Mouse (Mus musculus) thymus, adult 18-20 months (tissue): ENCODE measurements around the gene Mast4.
"Not testable (repeated sequence)": the region's sequence is repeated elsewhere in the genome, so short reads cannot be mapped to it uniquely, and the experiment has no call there.

Experiments
- DNase-seq, 2 experiments: peaks; one replicate each; pipeline ENCODE4 v3.0.0; 2022; ENCODE audit warnings: mixed read lengths in 2 of 2

Gene Mast4

GRCm38 (mm10) chr13:102733063-102733462 is 601.2 kb downstream of the Mast4 start:
- no peak for DNase-seq

GRCm38 (mm10) chr13:102728951-102729350 is 605.3 kb downstream of the Mast4 start:
- DNase-seq, result not testable (repeated sequence)

- DNase-seq, result no peak
Measured at GRCm38 (mm10) chr13:102728035-102728434, 606.3 kb downstream of the Mast4 start.

GRCm38 (mm10) chr13:102726876-102727275 is 607.4 kb downstream of the Mast4 start:
- DNase-seq, result no peak

- DNase-seq, result no peak
Measured at GRCm38 (mm10) chr13:102725906-102726305, 608.4 kb downstream of the Mast4 start.

GRCm38 (mm10) chr13:102725416-102725815 is 608.9 kb downstream of the Mast4 start:
- no peak for DNase-seq

GRCm38 (mm10) chr13:102716973-102717372 is 617.3 kb downstream of the Mast4 start:
- DNase-seq, result no peak

- DNase-seq, result no peak
Measured at GRCm38 (mm10) chr13:102700744-102701143, 633.6 kb downstream of the Mast4 start.

- no peak for DNase-seq
Measured at GRCm38 (mm10) chr13:102700176-102700575, 634.1 kb downstream of the Mast4 start.

- DNase-seq, result no peak
Measured at GRCm38 (mm10) chr13:102698751-102699323, 635.5 kb downstream of the Mast4 start.

- no peak for DNase-seq
Measured at GRCm38 (mm10) chr13:102698335-102698734, 636.0 kb downstream of the Mast4 start.

- DNase-seq, result no peak
Measured at GRCm38 (mm10) chr13:102695121-102695905, 639.0 kb downstream of the Mast4 start.

- no peak for DNase-seq
Measured at GRCm38 (mm10) chr13:102694154-102694553, 640.1 kb downstream of the Mast4 start.

- DNase-seq, result no peak
Measured at GRCm38 (mm10) chr13:102693341-102693801, 640.9 kb downstream of the Mast4 start, which contains the start of gene Cd180. TSS of gene Cd180 (plus strand) at chr13:102693558.

- no peak for DNase-seq
Measured at GRCm38 (mm10) chr13:102691408-102692150, 642.7 kb downstream of the Mast4 start.

- DNase-seq, result no peak
Measured at GRCm38 (mm10) chr13:102690184-102690583, 644.1 kb downstream of the Mast4 start.

- no peak for DNase-seq
Measured at GRCm38 (mm10) chr13:102689201-102690090, 644.9 kb downstream of the Mast4 start.

- no peak for DNase-seq
Measured at GRCm38 (mm10) chr13:102688121-102688520, 646.2 kb downstream of the Mast4 start.

GRCm38 (mm10) chr13:102684890-102685289 is 649.4 kb downstream of the Mast4 start:
- no peak for DNase-seq
